Mouse (Mus musculus) midbrain, postnatal 0 days (tissue): ENCODE results near the gene Scube2. TPM values are rescaled to one million over a fixed set of nuclear protein-coding genes. Genes with fewer than 3 reads are reported as not detected.

Source experiments
- ATAC-seq: fragments of 200-750 bp; cut with Nextera tagmentation; 2 replicates; pipeline ENCODE4 v1.8.0; 2017; ENCODE audit warnings: moderate number of reproducible peaks, mild to moderate bottlenecking, moderate TSS enrichment, moderate library complexity; ENCODE audit not compliant: low FRiP score
- DNase-seq: peaks from one replicate; pipeline ENCODE4 v3.0.0-alpha.2; 2015; ENCODE audit warnings: low spot score
- H3K27ac ChIP-seq: fragments of 300-500 bp; sonication (generic); 2 replicates; pipeline ENCODE4 v1.5.1; 2014; ENCODE audit warnings: low read depth, mild to moderate bottlenecking, low read length, mixed read lengths
- H3K27me3 ChIP-seq: fragments of 300-500 bp; sonication (generic); 2 replicates; pipeline ENCODE4 v1.6.1; 2014; ENCODE audit warnings: low read length, control low read depth, mixed read lengths; ENCODE audit not compliant: insufficient read depth
- H3K36me3 ChIP-seq: fragments of 300-500 bp; sonication (generic); 2 replicates; pipeline ENCODE4 v1.6.1; 2014; ENCODE audit warnings: low read length, control low read depth, mixed read lengths; ENCODE audit not compliant: insufficient read depth
- H3K4me1 ChIP-seq: fragments of 300-500 bp; sonication (generic); 2 replicates; pipeline ENCODE4 v1.6.1; 2014; ENCODE audit warnings: mild to moderate bottlenecking, control low read depth, antibody characterized with exemption, low read length, mixed read lengths; ENCODE audit not compliant: insufficient read depth
- H3K4me2 ChIP-seq: fragments of 300-500 bp; sonication (generic); 2 replicates; pipeline ENCODE4 v1.6.1; 2014; ENCODE audit warnings: low read depth, mild to moderate bottlenecking, low read length, mixed read lengths; ENCODE audit not compliant: poor library complexity, severe bottlenecking
- H3K4me3 ChIP-seq: fragments of 300-500 bp; sonication (generic); 2 replicates; pipeline ENCODE4 v1.5.1; 2014; ENCODE audit warnings: low read depth, mild to moderate bottlenecking, low read length, moderate library complexity
- H3K9ac ChIP-seq: fragments of 300-500 bp; sonication (generic); replicated peaks from 2 replicates; pipeline ENCODE4 v1.6.1; 2014; ENCODE audit warnings: mild to moderate bottlenecking, low read length, moderate library complexity, mixed read lengths; ENCODE audit not compliant: poor library complexity, severe bottlenecking
- H3K9me3 ChIP-seq: fragments of 300-500 bp; sonication (generic); 2 replicates; pipeline ENCODE4 v1.6.1; 2016; ENCODE audit warnings: low read length, control low read depth
- CTCF ChIP-seq: IDR thresholded peaks from 2 replicates; pipeline ENCODE4 v1.5.1; 2016; ENCODE audit warnings: antibody characterized with exemption, mild to moderate bottlenecking
- WGBS: fragments of 180-500 bp; shearing (Covaris S2); extraction: QIAGEN DNeasy Blood & Tissue Kit; methylation state at CpG from one replicate; pipeline ENCODE4 v1.1.7; 2014; 5-methylcytosine and 5-hydroxymethylcytosine counted together
- polyA plus RNA-seq: library from polyadenylated mRNA; unstranded; fragments of >200 nt; fragmentation: Nextera tagmentation; extraction: Ambion mirVana; gene quantifications from 2 replicates; pipeline ENCODE4 v1.2.1, GENCODE M21; 2015
- total RNA-seq: library from RNA; depleted of rRNA; stranded (reverse); fragments of >200 nt; gene quantifications from 2 replicates; pipeline ENCODE4 v1.2.3, GENCODE M21; 2014

The Scube2 gene
- total and polyA plus RNA-seq, 2 experiments from 2014 or later = 2.2 to 3.0 TPM

- no peak overlapping the region for H3K4me2 ChIP-seq
- 79% methylated on average over 2 of the region's 2 CpGs for WGBS
- H3K27me3 ChIP-seq = no peaks in the 10 kb centered on the region
- H3K4me1 ChIP-seq = no peaks in the 10 kb centered on the region
- H3K4me3 ChIP-seq = no peak overlapping the region
- no peaks in the 10 kb centered on the region for H3K36me3 ChIP-seq
- H3K9me3 ChIP-seq = no peaks in the 10 kb centered on the region
- TF ChIP-seq CTCF = peak; percentile 76
- DNase-seq (peak; percentile 80), ATAC-seq (no peak; the same call in 1 of the 2 replicates)
- no peak overlapping the region for H3K9ac ChIP-seq
- H3K27ac ChIP-seq = no peak overlapping the region
Observed at GRCm38 (mm10) chr7:109792759-109793158, 72.7 kb downstream of the Scube2 start.

DNA sequence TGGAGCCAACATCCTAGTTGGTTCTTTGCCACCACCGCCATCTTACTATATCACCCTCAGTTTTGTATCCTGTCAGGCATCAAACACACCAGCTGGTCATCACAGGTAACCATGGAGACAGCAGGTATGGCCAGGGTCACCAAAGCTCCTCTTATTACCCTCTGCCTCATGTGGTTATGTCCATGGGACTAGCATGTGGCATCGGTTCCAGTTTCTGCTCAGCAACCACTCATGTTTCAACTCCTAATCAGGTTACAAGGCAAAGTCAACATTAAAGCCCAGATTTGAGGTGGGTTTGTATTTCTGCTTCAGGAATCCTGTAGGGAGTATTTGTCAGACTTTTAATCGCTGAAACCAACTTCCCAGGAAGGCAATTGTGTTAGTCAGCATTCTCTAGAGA is 74.7 kb downstream of the Scube2 start:
- H3K36me3 ChIP-seq = no peaks in the 10 kb centered on the region
- no peak for ATAC-seq
- no peak overlapping the region for H3K27ac ChIP-seq
- no peak overlapping the region for H3K4me2 ChIP-seq
- H3K4me3 ChIP-seq = no peak overlapping the region
- DNase-seq = no peak
- no peak for TF ChIP-seq CTCF
- no peaks in the 10 kb centered on the region for H3K4me1 ChIP-seq
- H3K9me3 ChIP-seq = no peaks in the 10 kb centered on the region
- WGBS = 68% methylated on average over 3 of the region's 3 CpGs
- no peaks in the 10 kb centered on the region for H3K27me3 ChIP-seq
- no peak overlapping the region for H3K9ac ChIP-seq

DNA sequence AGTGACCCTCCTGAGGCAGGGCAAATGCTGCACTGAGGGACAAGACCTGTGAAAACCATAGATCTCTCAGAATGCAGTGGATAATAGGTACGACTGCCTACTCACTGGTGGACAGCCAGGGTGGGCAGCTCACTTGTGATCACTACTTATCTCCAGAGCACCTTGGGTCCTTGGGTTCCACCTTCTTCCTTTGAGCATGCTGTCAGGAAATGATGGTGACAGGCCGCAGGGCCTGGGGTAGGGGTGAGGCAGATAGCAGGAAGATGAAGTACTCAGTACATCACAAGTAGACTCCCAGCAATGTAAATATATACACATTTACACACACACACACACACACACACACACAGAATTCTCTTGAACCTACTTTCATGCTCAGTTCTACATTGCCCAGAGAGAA is 77.6 kb downstream of the Scube2 start:
- TF ChIP-seq CTCF = no peak
- WGBS = 93% methylated on average over 2 of the region's 2 CpGs

DNA sequence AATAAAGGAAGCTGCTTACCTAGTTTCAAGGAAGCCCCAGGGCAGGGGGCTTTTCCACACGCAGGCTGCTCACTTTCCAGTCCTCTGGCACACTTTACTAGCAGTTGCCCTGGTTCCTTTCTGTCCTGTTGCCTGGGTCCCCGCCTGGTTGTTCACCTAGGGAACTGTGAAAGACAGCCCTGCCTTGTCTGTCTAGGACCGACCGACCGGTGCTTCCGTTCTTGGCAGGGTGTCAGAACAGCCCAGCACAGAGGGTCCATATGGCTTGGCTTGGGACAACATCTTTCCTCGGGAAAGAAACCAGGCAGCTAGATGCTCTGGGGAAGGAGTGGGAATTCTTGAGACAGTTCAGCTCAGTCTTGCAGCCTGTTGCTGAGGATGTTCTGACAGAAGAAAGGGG is 82.2 kb downstream of the Scube2 start:
- Histone ChIP-seq H3K27ac (no peak overlapping the region), H3K4me1 (no peaks in the 10 kb centered on the region), H3K36me3 (no peaks in the 10 kb centered on the region), H3K9ac (no peak overlapping the region), H3K4me3 (no peak overlapping the region), H3K9me3 (no peaks in the 10 kb centered on the region), H3K27me3 (peaks cover 3% of the 10 kb centered on the region; the same call in 1 of the 2 replicates), H3K4me2 (no peak overlapping the region)
- ATAC-seq (peak; percentile 25; the same call in 1 of the 2 replicates), DNase-seq (peak; percentile 42)
- no peak for TF ChIP-seq CTCF
- WGBS = 41% methylated on average over 7 of the region's 7 CpGs

More for the DNA sequence above, 77.6 kb downstream of the Scube2 start:
- H3K36me3 ChIP-seq = no peaks in the 10 kb centered on the region
- ATAC-seq = no peak
- no peak overlapping the region for H3K4me3 ChIP-seq
- no peak overlapping the region for H3K9ac ChIP-seq
- no peaks in the 10 kb centered on the region for H3K9me3 ChIP-seq
- H3K27ac ChIP-seq = no peak overlapping the region
- DNase-seq = no peak
- H3K4me1 ChIP-seq = no peaks in the 10 kb centered on the region
- no peaks in the 10 kb centered on the region for H3K27me3 ChIP-seq
- H3K4me2 ChIP-seq = no peak overlapping the region

DNA sequence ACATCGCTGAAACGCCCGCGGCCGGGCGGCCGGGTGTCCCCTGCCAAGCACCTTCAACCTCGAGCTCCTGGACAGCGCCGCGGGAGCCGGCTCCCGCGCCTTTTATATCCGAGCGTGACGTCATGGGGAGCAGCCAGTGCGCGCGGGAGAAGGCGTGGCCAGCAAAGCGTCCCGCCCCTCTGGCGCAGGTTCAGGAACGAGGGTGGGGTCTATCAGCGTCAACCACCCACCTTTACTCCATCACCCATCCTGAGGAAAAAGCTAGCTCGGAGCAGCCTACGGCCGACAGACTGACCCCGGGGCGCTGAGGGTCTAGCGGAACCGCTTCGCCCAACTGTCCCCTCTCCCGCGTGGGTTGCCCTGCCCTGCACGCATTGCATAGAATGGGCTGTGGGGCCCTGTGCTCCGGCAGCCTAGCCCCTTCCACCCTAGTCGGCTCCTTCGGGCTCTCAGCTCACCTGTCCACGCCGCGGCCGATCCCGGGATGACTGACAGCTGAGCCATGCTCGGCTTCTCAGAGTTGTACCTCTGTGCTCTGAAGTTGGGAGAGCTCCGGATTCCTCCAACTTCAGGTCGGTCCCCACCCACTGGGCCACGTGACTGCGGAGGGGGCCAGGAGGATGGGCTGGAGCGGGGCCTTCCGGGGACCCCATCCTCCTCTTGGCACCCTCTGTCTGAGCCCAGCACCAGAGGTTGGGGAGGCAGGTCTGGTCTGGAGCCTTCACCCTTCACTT is 83.8 kb downstream of the Scube2 start, which contains the start of gene Nrip3:
Gene Nrip3, minus strand, starts transcription at position 556 of the 734 bp plus-strand sequence.
- WGBS = 2% methylated on average over 39 of the region's 52 CpGs

GRCm38 (mm10) chr7:109781087-109781469 is 84.4 kb downstream of the Scube2 start:
- H3K27ac ChIP-seq = no peak overlapping the region
- under 1% methylated on average over 24 of the region's 24 CpGs for WGBS
- peak overlapping the region; percentile 64 for H3K4me3 ChIP-seq
- peaks cover 3% of the 10 kb centered on the region; the same call in 1 of the 2 replicates for H3K27me3 ChIP-seq
- H3K4me2 ChIP-seq = peak overlapping the region; percentile 82
- no peaks in the 10 kb centered on the region for H3K4me1 ChIP-seq
- H3K36me3 ChIP-seq = no peaks in the 10 kb centered on the region
- ATAC-seq (peak; percentile 64), DNase-seq (no peak)
- H3K9me3 ChIP-seq = no peaks in the 10 kb centered on the region
- H3K9ac ChIP-seq = peak overlapping the region; percentile 68
- TF ChIP-seq CTCF = no peak

More for the DNA sequence above, 83.8 kb downstream of the Scube2 start, which contains the start of gene Nrip3:
- H3K27ac ChIP-seq = no peak within 1 kb of the TSS
- H3K36me3 ChIP-seq = no peaks in the 10 kb centered on the region
- DNase-seq = peak; percentile 84
- H3K27me3 ChIP-seq = peaks cover 3% of the 10 kb centered on the region; the same call in 1 of the 2 replicates
- no peaks in the 10 kb centered on the region for H3K9me3 ChIP-seq
- peak within 1 kb of the TSS; percentile 68 for H3K9ac ChIP-seq
- no peaks in the 10 kb centered on the region for H3K4me1 ChIP-seq
- H3K4me3 ChIP-seq = peak within 1 kb of the TSS; percentile 64
- peak; percentile 85 for ATAC-seq
- TF ChIP-seq CTCF = no peak
- peak within 1 kb of the TSS; percentile 82 for H3K4me2 ChIP-seq
